Mouse (Mus musculus) cortical plate, adult 2 months (tissue): Measurements from ENCODE around the gene Stim2. TPM values are rescaled to one million over a fixed set of nuclear protein-coding genes. Genes with fewer than 3 reads are reported as not detected.

Experiments used
- H3K27ac ChIP-seq: fragments of 200-500 bp; 2 replicates; pipeline ENCODE4 v1.5.1; 2012; ENCODE audit warnings: low read length, control low read depth, inconsistent platforms; ENCODE audit not compliant: insufficient read depth
- H3K4me1 ChIP-seq: fragments of 200-500 bp; 2 replicates; pipeline ENCODE4 v1.6.1; 2011; ENCODE audit warnings: low read length; ENCODE audit not compliant: control insufficient read depth, insufficient read depth
- H3K4me3 ChIP-seq: fragments of 200-500 bp; 2 replicates; pipeline ENCODE4 v1.5.1; 2011; ENCODE audit warnings: mild to moderate bottlenecking, low read length, control low read depth; ENCODE audit not compliant: insufficient read depth
- CTCF ChIP-seq: fragments of 200-500 bp; IDR thresholded peaks from 2 replicates; pipeline ENCODE4 v1.5.1; 2011; ENCODE audit warnings: mild to moderate bottlenecking, control low read depth, low read length; ENCODE audit not compliant: insufficient read depth; ENCODE audit errors: extremely low read depth
- POLR2A ChIP-seq: fragments of 200-500 bp; IDR thresholded peaks from 2 replicates; pipeline ENCODE4 v1.6.1; 2011; ENCODE audit warnings: mild to moderate bottlenecking, low read length, control low read depth; ENCODE audit not compliant: insufficient read depth; ENCODE audit errors: extremely low read depth
- polyA plus RNA-seq: library from polyadenylated mRNA; depleted of rRNA; stranded (reverse); fragments of >200 nt; gene quantifications from 2 replicates; pipeline ENCODE4 v1.2.3, GENCODE M21; 2012

Gene Stim2
- polyA plus RNA-seq, 1 experiment, result 25.5 TPM

- TF ChIP-seq CTCF, result no peak
- no peak for TF ChIP-seq POLR2A
- Histone ChIP-seq H3K27ac (no peak overlapping the region), H3K4me3 (no peak overlapping the region), H3K4me1 (no peaks in the 10 kb centered on the region; the same call in 1 of the 2 replicates)
These were observed 10.8 kb upstream of the Stim2 start for GRCm38 (mm10) chr5:53987496-53987895.

- H3K4me3 ChIP-seq, result no peak overlapping the region
- no peaks in the 10 kb centered on the region; the same call in 1 of the 2 replicates for H3K4me1 ChIP-seq
- TF ChIP-seq CTCF (no peak), POLR2A (no peak)
- no peak overlapping the region for H3K27ac ChIP-seq
These were observed 10.2 kb upstream of the Stim2 start for GRCm38 (mm10) chr5:53988053-53988452.

- H3K4me3 ChIP-seq, result no peak overlapping the region
- TF ChIP-seq POLR2A, result no peak
- TF ChIP-seq CTCF, result no peak
- H3K27ac ChIP-seq, result no peak overlapping the region
- no peaks in the 10 kb centered on the region; the same call in 1 of the 2 replicates for H3K4me1 ChIP-seq
These were observed 5.7 kb upstream of the Stim2 start for GRCm38 (mm10) chr5:53992616-53993015.

- Histone ChIP-seq H3K4me1 (no peaks in the 10 kb centered on the region; the same call in 1 of the 2 replicates), H3K27ac (no peak overlapping the region), H3K4me3 (no peak overlapping the region; the same call in 1 of the 2 replicates)
- TF ChIP-seq CTCF (no peak), POLR2A (no peak)
These were observed 3.7 kb upstream of the Stim2 start for GRCm38 (mm10) chr5:53994576-53994975.

GRCm38 (mm10) chr5:53995316-53995715 lies 3.0 kb upstream of the Stim2 start:
- no peaks in the 10 kb centered on the region; the same call in 1 of the 2 replicates for H3K4me1 ChIP-seq
- H3K4me3 ChIP-seq, result peak overlapping the region; percentile 56
- H3K27ac ChIP-seq, result 0 out of 2 replicates have a peak overlapping the region, but pooled peaks have one; percentile 58
- no peak for TF ChIP-seq CTCF
- TF ChIP-seq POLR2A, result peak; percentile 24; the same call in 1 of the 2 replicates

GRCm38 (mm10) chr5:53996822-53997221 lies 1.5 kb upstream of the Stim2 start:
- Histone ChIP-seq H3K4me3 (no peak overlapping the region), H3K27ac (no peak overlapping the region), H3K4me1 (no peaks in the 10 kb centered on the region; the same call in 1 of the 2 replicates)
- TF ChIP-seq POLR2A (no peak), CTCF (no peak)

- Histone ChIP-seq H3K4me3 (peak overlapping the region; percentile 63), H3K4me1 (no peaks in the 10 kb centered on the region), H3K27ac (peak overlapping the region; percentile 96)
- TF ChIP-seq CTCF (no peak), POLR2A (no peak)
These were observed 603 bp downstream of the Stim2 start for GRCm38 (mm10) chr5:53998743-53999460.

- TF ChIP-seq POLR2A (no peak), CTCF (no peak)
- Histone ChIP-seq H3K4me1 (no peaks in the 10 kb centered on the region), H3K27ac (peak overlapping the region; percentile 96), H3K4me3 (peak overlapping the region; percentile 63)
These were observed 1.1 kb downstream of the Stim2 start for GRCm38 (mm10) chr5:53999461-53999770.

- Histone ChIP-seq H3K27ac (no peak overlapping the region), H3K4me1 (no peaks in the 10 kb centered on the region)
These were observed 1.5 kb downstream of the Stim2 start for GRCm38 (mm10) chr5:53999831-54000230.

GRCm38 (mm10) chr5:54001021-54001420 lies 2.7 kb downstream of the Stim2 start:
- no peak for TF ChIP-seq POLR2A
- TF ChIP-seq CTCF, result no peak
- no peak overlapping the region for H3K27ac ChIP-seq

More at GRCm38 (mm10) chr5:53999831-54000230, 1.5 kb downstream of the Stim2 start:
- peak overlapping the region; percentile 63 for H3K4me3 ChIP-seq
- TF ChIP-seq CTCF, result no peak
- TF ChIP-seq POLR2A, result no peak

More at GRCm38 (mm10) chr5:54001021-54001420, 2.7 kb downstream of the Stim2 start:
- Histone ChIP-seq H3K4me3 (no peak overlapping the region; the same call in 1 of the 2 replicates), H3K4me1 (peaks cover 2% of the 10 kb centered on the region)
